Mouse (Mus musculus) intestine, embryonic 15.5 days (tissue): ENCODE data around the gene Klhl29. TPM values are rescaled to one million over a fixed set of nuclear protein-coding genes. Genes with fewer than 3 reads are reported as not detected.

Source experiments
- ATAC-seq: fragments of 200-750 bp; cut with Nextera tagmentation; 2 replicates; pipeline ENCODE4 v1.8.0; 2017; ENCODE audit warnings: moderate TSS enrichment, moderate library complexity
- H3K27ac ChIP-seq: fragments of 300-500 bp; sonication (generic); 2 replicates; pipeline ENCODE4 v1.5.1; 2015; ENCODE audit warnings: mild to moderate bottlenecking, inconsistent platforms
- H3K27me3 ChIP-seq: fragments of 300-500 bp; sonication (generic); replicated peaks from 2 replicates; pipeline ENCODE4 v1.6.1; 2015; ENCODE audit warnings: inconsistent platforms
- H3K36me3 ChIP-seq: fragments of 300-500 bp; sonication (generic); 2 replicates; pipeline ENCODE4 v1.6.1; 2015; ENCODE audit warnings: inconsistent platforms
- H3K4me1 ChIP-seq: fragments of 300-500 bp; sonication (generic); replicated peaks from 2 replicates; pipeline ENCODE4 v1.6.1; 2015; ENCODE audit warnings: inconsistent platforms
- H3K4me2 ChIP-seq: fragments of 300-500 bp; sonication (generic); replicated peaks from 2 replicates; pipeline ENCODE4 v1.6.1; 2015; ENCODE audit warnings: mild to moderate bottlenecking, inconsistent platforms
- H3K4me3 ChIP-seq: fragments of 300-500 bp; sonication (generic); replicated peaks from 2 replicates; pipeline ENCODE4 v1.5.1; 2015; ENCODE audit warnings: inconsistent platforms
- H3K9ac ChIP-seq: fragments of 300-500 bp; sonication (generic); 2 replicates; pipeline ENCODE4 v1.6.1; 2015; ENCODE audit warnings: inconsistent platforms
- H3K9me3 ChIP-seq: fragments of 300-500 bp; sonication (generic); 2 replicates; pipeline ENCODE4 v1.6.1; 2016; ENCODE audit warnings: inconsistent platforms
- WGBS: fragments of 180-500 bp; shearing (Covaris S2); methylation state at CpG from one replicate; pipeline ENCODE4 v1.1.7; 2015; 5-methylcytosine and 5-hydroxymethylcytosine counted together
- polyA plus RNA-seq: library from polyadenylated mRNA; unstranded; fragments of >200 nt; fragmentation: Nextera tagmentation; extraction: Ambion mirVana; gene quantifications from 2 replicates; pipeline ENCODE4 v1.2.1, GENCODE M21; 2015

The Klhl29 gene
- polyA plus RNA-seq, 1 experiment from 2014 or later, result 0.94 TPM

DNA sequence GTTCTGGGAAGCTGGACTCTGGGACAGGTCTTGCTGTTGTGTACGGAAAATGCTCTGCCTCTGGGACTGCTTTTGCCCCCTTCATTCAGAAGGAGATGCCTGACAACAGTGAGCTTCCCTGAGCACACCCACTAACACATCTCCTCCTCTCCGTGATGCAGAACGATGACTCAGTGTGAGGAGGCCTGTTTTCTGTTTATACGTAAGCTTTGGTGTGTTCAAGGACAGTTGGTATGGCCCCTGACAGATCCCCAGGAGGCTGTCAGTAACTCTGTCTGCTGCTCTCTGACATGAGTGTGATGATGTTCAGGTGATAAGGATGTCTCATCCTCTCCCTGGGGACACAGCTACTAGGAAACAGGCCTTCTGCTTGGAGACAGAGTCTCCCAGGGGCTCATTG, 193.3 kb downstream of the Klhl29 start:
- ATAC-seq, result no peak
- H3K9ac ChIP-seq, result no peak overlapping the region
- no peak overlapping the region for H3K27ac ChIP-seq
- no peak overlapping the region for H3K4me3 ChIP-seq
- no peak overlapping the region for H3K4me2 ChIP-seq
- no peaks in the 10 kb centered on the region for H3K36me3 ChIP-seq
- no peaks in the 10 kb centered on the region for H3K27me3 ChIP-seq
- H3K9me3 ChIP-seq, result no peaks in the 10 kb centered on the region
- 0 out of 2 replicates have a peak, but pooled peaks cover 2% of the 10 kb centered on the region for H3K4me1 ChIP-seq
- 53% methylated on average over 4 of the region's 4 CpGs for WGBS

DNA sequence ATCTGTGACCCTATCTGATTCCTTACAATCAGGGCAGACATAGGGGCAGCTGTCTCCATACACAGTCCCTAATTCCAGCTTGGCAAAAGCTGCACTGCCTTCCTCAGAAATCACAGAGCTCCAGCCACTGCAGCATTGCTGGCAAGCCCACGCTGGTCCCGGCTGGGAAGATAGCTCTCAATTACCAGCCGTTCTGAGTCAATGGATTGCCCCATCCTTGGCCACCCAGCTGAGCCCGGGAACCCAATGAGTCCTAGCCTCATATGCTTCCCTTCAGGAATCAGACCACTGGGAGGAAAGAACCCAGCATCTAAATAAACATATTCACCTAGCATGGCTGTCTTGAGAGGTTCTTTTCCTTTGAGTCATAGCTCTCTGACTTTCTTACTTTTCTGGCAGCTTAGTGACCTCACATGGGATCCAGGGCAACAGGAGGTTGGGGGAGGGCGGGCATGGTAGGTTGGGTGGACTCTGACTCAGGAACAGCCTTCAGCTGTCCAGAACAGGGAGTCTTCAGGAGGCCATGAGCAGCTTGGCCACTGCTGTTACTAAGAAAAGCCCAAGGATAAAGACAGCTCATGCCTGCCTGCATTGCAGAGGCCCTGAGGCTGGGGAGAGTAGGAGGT, 198.7 kb downstream of the Klhl29 start:
- no peaks in the 10 kb centered on the region for H3K27me3 ChIP-seq
- WGBS, result 63% methylated on average over 5 of the region's 5 CpGs
- no peak overlapping the region for H3K4me3 ChIP-seq
- H3K36me3 ChIP-seq, result no peaks in the 10 kb centered on the region
- no peaks in the 10 kb centered on the region for H3K9me3 ChIP-seq
- no peak overlapping the region for H3K9ac ChIP-seq
- no peak overlapping the region for H3K4me2 ChIP-seq
- no peak for ATAC-seq
- H3K27ac ChIP-seq, result no peak overlapping the region
- H3K4me1 ChIP-seq, result no peaks in the 10 kb centered on the region

DNA sequence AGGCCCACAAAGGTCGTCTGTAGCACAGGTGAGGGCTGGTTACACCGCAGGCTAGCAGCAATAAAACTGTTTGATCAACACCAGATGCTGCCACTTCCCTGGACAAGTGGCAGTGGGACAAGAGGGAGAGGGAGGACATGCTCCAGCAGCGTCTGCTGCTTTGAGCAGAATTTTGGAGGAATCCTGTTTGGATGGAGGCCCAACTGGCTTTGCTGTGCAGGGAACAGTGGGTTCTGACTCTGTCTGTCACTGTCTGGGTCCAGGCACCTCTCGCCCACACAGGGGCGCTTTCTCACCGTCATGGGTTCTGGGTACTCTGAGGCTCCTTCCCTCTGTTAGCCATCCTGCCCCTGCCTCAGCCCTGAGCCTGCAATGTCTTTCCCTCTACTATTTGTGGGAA, 209.3 kb downstream of the Klhl29 start:
- H3K4me2 ChIP-seq, result no peak overlapping the region
- H3K9ac ChIP-seq, result no peak overlapping the region
- no peak overlapping the region for H3K27ac ChIP-seq
- no peak overlapping the region for H3K4me3 ChIP-seq
- no peaks in the 10 kb centered on the region for H3K4me1 ChIP-seq
- ATAC-seq, result no peak
- 39% methylated on average over 6 of the region's 6 CpGs for WGBS
- H3K36me3 ChIP-seq, result no peaks in the 10 kb centered on the region
- H3K27me3 ChIP-seq, result no peaks in the 10 kb centered on the region
- H3K9me3 ChIP-seq, result no peaks in the 10 kb centered on the region

DNA sequence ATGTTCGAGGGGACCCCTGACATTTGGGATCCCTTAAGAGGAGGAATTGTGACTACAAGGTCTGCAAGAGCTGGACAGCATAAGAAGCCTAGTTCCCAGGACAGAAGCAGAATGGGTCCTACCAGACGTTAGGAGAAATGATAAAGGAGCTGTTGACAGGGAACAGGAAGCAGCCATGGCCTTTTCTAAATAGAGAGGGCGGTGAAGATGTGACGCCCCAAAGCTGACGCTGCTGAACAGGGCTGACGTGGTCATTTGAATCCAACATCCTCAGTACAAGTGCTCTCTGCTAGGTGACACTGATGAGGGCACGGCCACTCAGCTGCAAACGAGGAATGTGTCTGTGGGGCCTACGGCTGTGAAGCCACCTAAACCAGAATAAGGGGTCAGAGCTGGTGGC, 210.1 kb downstream of the Klhl29 start:
- WGBS, result 62% methylated on average over 9 of the region's 9 CpGs
- Histone ChIP-seq H3K4me1 (no peaks in the 10 kb centered on the region), H3K9me3 (no peaks in the 10 kb centered on the region), H3K9ac (no peak overlapping the region), H3K27me3 (no peaks in the 10 kb centered on the region), H3K4me2 (no peak overlapping the region), H3K36me3 (no peaks in the 10 kb centered on the region), H3K27ac (no peak overlapping the region), H3K4me3 (no peak overlapping the region)
- ATAC-seq, result no peak

DNA sequence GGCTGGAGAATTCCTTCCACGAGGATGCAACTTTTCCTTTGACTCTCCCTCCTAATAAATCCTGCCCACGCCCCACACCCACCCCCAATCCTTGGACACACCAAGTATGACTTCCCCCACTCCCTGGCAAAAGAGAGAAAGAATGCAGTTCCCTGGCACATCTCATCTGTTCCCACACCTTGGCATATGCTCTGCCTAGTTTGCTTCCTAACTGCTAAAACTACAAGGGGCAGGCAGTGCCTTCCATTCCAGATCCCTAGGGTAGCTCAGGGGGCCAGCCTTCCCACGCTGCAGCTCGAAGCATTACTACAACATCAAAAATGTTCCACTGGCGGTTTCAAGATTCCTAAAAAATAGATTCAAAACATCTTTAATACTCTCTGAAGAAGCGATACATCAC, 212.8 kb downstream of the Klhl29 start:
- WGBS, result 67% methylated on average over 6 of the region's 6 CpGs

DNA sequence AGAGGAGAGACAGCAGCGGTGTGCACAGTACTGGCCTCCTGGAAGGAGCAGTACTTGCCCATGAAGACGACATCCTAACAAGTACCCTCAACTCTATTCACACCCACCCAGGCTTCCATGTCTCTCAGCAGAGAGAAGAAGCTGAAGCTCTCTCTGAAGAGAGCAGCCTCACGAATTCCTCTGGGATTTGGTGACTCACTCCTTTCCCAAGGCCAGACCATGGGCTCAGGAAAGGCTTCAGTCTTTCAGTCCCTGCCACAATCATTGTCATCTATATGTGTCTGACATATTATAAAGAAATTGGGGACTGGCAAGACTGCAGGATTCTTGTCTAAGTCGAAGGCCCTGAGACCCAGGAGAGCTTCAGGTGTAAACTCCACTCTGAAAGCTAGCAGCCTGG, 213.9 kb downstream of the Klhl29 start:
- Histone ChIP-seq H3K36me3 (no peaks in the 10 kb centered on the region), H3K27me3 (no peaks in the 10 kb centered on the region), H3K4me3 (no peak overlapping the region), H3K4me1 (no peaks in the 10 kb centered on the region), H3K9ac (no peak overlapping the region), H3K27ac (no peak overlapping the region), H3K9me3 (no peaks in the 10 kb centered on the region), H3K4me2 (no peak overlapping the region)
- ATAC-seq, result no peak
- WGBS, result 82% methylated on average over 4 of the region's 4 CpGs

More for the DNA sequence above, 212.8 kb downstream of the Klhl29 start:
- Histone ChIP-seq H3K27me3 (no peaks in the 10 kb centered on the region), H3K4me1 (no peaks in the 10 kb centered on the region), H3K27ac (0 out of 2 replicates have a peak overlapping the region, but pooled peaks have one; percentile 1), H3K36me3 (no peaks in the 10 kb centered on the region), H3K9me3 (no peaks in the 10 kb centered on the region), H3K4me3 (no peak overlapping the region), H3K9ac (no peak overlapping the region), H3K4me2 (no peak overlapping the region)
- no peak for ATAC-seq

DNA sequence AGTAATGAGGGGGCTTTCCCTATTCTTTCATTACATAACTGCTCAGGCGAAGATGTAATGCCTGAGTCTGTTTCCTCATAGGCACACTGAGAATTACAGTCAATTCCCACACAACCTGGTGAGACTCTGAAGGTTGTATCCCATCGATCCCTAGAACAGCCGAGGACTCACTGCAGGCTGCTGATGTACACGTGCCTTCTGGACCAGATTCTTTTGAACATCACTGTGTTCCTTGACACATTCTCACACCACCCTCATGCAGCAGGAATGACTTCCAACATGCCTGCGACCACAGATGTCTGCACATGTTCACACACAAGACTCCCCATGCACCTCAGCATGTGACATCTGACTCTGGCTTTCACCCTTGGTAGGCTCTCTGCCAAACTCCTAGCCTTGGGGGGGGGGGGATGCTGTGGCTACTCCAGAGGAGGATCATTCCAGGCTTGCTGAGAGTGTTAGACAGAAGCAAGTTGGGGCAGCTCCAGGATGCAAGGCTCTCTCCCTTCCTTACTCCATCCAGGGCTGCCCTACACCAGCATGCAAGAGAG, 217.5 kb downstream of the Klhl29 start:
- H3K4me2 ChIP-seq, result no peak overlapping the region
- no peaks in the 10 kb centered on the region for H3K9me3 ChIP-seq
- ATAC-seq, result no peak
- no peak overlapping the region for H3K9ac ChIP-seq
- H3K4me3 ChIP-seq, result no peak overlapping the region
- no peak overlapping the region for H3K27ac ChIP-seq
- no peaks in the 10 kb centered on the region for H3K36me3 ChIP-seq
- H3K27me3 ChIP-seq, result no peaks in the 10 kb centered on the region
- WGBS, result 69% methylated on average over 5 of the region's 5 CpGs
- H3K4me1 ChIP-seq, result no peaks in the 10 kb centered on the region

DNA sequence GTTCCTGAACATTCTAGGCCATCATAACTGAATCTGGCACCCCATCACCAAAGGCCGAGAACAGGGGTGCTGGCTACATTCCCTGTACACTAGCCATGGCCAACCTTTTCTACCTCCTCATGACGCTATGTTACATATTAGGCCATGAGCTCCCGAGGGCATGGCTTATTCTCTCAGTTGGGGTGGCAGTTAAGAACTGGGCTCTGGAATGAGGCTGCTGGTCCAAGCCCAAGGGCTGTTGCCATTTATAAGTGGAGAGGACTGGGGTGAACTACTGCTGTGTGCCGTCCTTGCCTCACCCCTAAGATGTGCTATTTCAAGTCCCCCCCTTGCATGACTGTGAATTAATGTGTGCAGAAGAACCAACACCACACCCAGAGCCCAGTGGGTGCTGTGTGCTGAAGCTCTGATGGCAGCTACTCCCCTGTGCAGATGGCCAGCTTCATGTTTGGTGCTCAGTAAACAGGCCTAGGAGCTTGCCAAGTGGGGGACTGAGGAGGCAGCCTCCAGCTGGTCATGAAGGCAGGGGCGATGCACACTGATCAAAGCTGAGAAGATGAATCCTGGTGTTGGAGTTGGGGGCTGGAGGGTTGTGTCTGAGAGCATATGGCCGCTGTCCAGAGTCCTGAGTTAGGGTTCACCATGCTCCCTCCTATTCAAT, 218.3 kb downstream of the Klhl29 start:
- H3K4me3 ChIP-seq, result no peak overlapping the region
- no peaks in the 10 kb centered on the region for H3K4me1 ChIP-seq
- H3K27ac ChIP-seq, result no peak overlapping the region
- no peaks in the 10 kb centered on the region for H3K27me3 ChIP-seq
- 81% methylated on average over 6 of the region's 6 CpGs for WGBS
- H3K4me2 ChIP-seq, result no peak overlapping the region
- H3K9me3 ChIP-seq, result no peaks in the 10 kb centered on the region
- ATAC-seq, result no peak
- H3K9ac ChIP-seq, result no peak overlapping the region
- no peaks in the 10 kb centered on the region for H3K36me3 ChIP-seq

DNA sequence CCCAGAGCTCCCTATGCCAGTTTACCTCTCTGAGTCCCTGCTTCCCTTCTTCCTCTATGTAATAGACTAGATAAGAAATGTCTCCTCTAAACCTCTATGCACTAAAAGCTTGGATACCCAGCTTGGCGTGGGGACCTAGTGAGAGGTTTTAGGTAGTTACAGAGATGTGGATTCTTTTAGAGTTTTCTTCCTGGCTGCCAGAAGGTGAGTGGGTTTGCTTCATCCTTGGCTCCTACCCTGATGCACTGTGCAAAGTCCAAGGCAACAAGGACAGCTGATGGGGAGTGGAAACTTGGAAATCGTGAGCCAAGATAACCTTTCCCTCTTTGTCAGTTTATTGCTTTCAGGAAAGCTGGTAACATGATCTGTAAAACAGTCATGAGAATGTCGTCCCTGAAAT, 220.3 kb downstream of the Klhl29 start:
- Histone ChIP-seq H3K36me3 (no peaks in the 10 kb centered on the region), H3K9ac (no peak overlapping the region), H3K27ac (no peak overlapping the region), H3K27me3 (no peaks in the 10 kb centered on the region), H3K4me3 (no peak overlapping the region), H3K4me2 (no peak overlapping the region), H3K4me1 (no peaks in the 10 kb centered on the region), H3K9me3 (no peaks in the 10 kb centered on the region)
- 59% methylated on average over 3 of the region's 3 CpGs for WGBS
- ATAC-seq, result no peak

DNA sequence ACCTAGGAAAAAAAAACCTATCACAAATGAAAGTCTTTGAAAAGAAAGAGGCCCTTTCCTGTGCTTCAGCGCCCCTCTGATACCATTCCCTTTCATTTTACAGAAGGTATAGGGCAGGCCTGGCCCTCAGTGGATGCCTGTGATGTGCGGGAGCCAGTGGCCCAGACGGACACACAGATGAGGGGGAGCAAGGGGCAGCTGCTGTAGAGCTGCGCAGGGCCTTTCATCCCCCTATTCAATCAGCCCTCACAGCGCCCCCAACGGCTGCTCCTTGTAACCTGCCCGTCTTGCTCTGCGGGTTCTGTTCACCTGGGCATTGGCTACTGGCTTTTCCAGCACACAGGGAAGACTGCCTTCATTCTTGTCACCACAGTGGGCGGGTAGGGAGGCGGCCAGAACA, 223.6 kb downstream of the Klhl29 start:
- no peaks in the 10 kb centered on the region for H3K9me3 ChIP-seq
- H3K36me3 ChIP-seq, result no peaks in the 10 kb centered on the region
- no peaks in the 10 kb centered on the region for H3K27me3 ChIP-seq
- H3K27ac ChIP-seq, result no peak overlapping the region
- ATAC-seq, result no peak
- no peak overlapping the region for H3K4me3 ChIP-seq
- WGBS, result 33% methylated on average over 10 of the region's 10 CpGs
- no peak overlapping the region for H3K9ac ChIP-seq
- H3K4me1 ChIP-seq, result no peaks in the 10 kb centered on the region
- H3K4me2 ChIP-seq, result no peak overlapping the region

DNA sequence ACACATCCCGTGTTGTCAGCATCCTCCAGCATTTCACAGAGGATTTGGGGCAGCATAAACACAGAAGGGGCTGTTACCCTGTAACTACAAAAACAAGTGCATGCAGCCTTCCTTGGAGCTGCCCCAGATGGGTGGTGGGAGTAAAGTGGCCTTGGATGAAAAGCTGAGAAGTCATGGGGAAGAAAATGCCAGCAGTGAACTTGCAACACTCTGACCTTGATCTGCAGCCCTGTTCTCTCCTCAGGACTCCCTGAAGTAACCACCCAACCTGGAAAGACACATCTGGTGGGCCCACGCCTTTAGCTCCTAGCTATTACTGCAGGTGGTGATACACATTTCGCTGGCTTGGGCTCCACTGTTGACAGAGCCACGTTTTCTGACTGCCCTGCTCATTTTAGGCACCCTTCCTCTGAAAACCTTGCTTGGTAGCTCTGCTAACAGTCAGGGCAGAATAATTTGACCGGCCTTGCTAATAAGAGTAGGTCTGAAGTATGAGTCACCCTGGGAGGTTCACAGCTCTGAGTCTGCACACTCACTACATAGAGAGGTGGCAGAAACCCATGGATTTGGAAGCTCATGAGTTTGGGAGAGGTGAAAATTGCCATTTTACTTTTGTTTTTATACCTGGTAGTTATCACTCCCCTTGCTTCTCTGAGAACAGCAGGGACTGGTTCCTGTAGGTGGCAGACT, 228.0 kb downstream of the Klhl29 start:
- no peak overlapping the region for H3K9ac ChIP-seq
- H3K4me3 ChIP-seq, result no peak overlapping the region
- H3K9me3 ChIP-seq, result no peaks in the 10 kb centered on the region
- H3K4me1 ChIP-seq, result 0 out of 2 replicates have a peak, but pooled peaks cover 2% of the 10 kb centered on the region
- no peaks in the 10 kb centered on the region for H3K27me3 ChIP-seq
- H3K36me3 ChIP-seq, result no peaks in the 10 kb centered on the region
- ATAC-seq, result no peak
- H3K27ac ChIP-seq, result no peak overlapping the region
- 70% methylated on average over 5 of the region's 5 CpGs for WGBS
- no peak overlapping the region for H3K4me2 ChIP-seq

DNA sequence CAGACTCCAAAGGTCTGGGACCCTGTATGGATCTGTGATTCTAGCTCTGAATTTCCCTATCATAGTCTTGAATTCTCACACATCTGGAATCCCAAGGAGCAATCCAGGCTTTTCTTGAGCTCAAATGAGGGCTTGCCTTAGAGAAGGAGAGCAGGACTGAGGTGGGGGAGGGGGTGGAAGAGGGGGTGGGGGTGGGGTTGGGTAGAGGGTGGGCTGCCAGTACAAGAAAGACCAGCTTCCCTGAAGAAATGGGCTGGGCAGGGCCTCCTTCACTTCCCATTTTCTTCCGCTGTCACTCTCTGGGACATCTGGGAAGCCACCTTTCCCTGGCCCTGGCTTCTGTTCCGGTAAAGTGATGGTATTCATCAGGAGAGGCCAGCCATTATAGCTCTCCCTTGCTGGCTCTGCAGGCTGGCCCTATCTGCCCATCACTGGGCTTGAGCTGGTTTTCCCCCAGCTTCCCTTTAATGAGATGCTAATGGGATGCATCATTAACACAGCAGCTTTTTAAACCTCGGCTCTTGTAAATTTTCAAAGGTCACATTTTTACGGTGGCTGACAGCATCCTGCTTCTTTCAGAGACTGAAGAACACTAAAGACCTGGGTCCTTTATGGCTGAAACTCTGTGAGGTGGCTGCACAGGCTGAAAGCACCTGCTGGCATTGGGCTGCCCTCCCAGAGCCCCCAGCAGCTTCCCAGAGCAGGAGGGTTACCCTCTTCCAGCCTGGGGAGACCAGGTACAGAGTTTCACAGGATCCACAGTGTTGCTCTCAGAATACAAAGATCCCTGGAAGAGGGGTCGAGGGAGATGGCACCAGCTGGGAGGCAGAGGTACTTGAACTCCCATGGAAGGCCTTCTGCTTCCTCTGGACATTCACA, 231.3 kb downstream of the Klhl29 start:
- Histone ChIP-seq H3K4me3 (no peak overlapping the region), H3K27ac (no peak overlapping the region), H3K9ac (no peak overlapping the region), H3K9me3 (no peaks in the 10 kb centered on the region), H3K4me2 (no peak overlapping the region), H3K4me1 (0 out of 2 replicates have a peak, but pooled peaks cover 2% of the 10 kb centered on the region), H3K36me3 (no peaks in the 10 kb centered on the region), H3K27me3 (no peaks in the 10 kb centered on the region)
- 57% methylated on average over 5 of the region's 5 CpGs for WGBS
- no peak for ATAC-seq
